Mouse (Mus musculus) hindbrain, postnatal 0 days (tissue): ENCODE data around the gene Rnf43. TPM values are rescaled to one million over a fixed set of nuclear protein-coding genes. Genes with fewer than 3 reads are reported as not detected.

ENCODE experiments used
- ATAC-seq: fragments of 200-750 bp; cut with Nextera tagmentation; 2 replicates; pipeline ENCODE4 v1.8.0; 2017; ENCODE audit warnings: mild to moderate bottlenecking, moderate TSS enrichment, moderate library complexity
- DNase-seq: peaks from one replicate; pipeline ENCODE4 v3.0.0-alpha.2; 2015; ENCODE audit warnings: low spot score
- H3K27ac ChIP-seq: fragments of 300-500 bp; sonication (generic); 2 replicates; pipeline ENCODE4 v1.5.1; 2014; ENCODE audit warnings: mild to moderate bottlenecking
- H3K27me3 ChIP-seq: fragments of 300-500 bp; sonication (generic); 2 replicates; pipeline ENCODE4 v1.6.1; 2014; ENCODE audit warnings: low read length, mixed read lengths; ENCODE audit not compliant: insufficient read depth
- H3K36me3 ChIP-seq: fragments of 300-500 bp; sonication (generic); 2 replicates; pipeline ENCODE4 v1.6.1; 2014; ENCODE audit warnings: low read length, mixed read lengths; ENCODE audit not compliant: insufficient read depth
- H3K4me1 ChIP-seq: fragments of 300-500 bp; sonication (generic); 2 replicates; pipeline ENCODE4 v1.6.1; 2014; ENCODE audit warnings: antibody characterized with exemption, low read length, mixed read lengths; ENCODE audit not compliant: insufficient read depth
- H3K4me2 ChIP-seq: fragments of 300-500 bp; sonication (generic); 2 replicates; pipeline ENCODE4 v1.6.1; 2014; ENCODE audit warnings: low read depth, mild to moderate bottlenecking, low read length, moderate library complexity, mixed read lengths
- H3K4me3 ChIP-seq: fragments of 300-500 bp; sonication (generic); 2 replicates; pipeline ENCODE4 v1.5.1; 2014; ENCODE audit warnings: low read length
- H3K9ac ChIP-seq: fragments of 300-500 bp; sonication (generic); replicated peaks from 2 replicates; pipeline ENCODE4 v1.6.1; 2014; ENCODE audit warnings: mild to moderate bottlenecking, low read length, moderate library complexity, mixed read lengths
- H3K9me3 ChIP-seq: fragments of 300-500 bp; sonication (generic); 2 replicates; pipeline ENCODE4 v1.6.1; 2016; ENCODE audit warnings: low read length, mixed read lengths
- CTCF ChIP-seq: IDR thresholded peaks from 2 replicates; pipeline ENCODE4 v1.5.1; 2016; ENCODE audit warnings: antibody characterized with exemption, control low read depth, low read depth
- WGBS: fragments of 180-500 bp; shearing (Covaris S2); extraction: QIAGEN DNeasy Blood & Tissue Kit; methylation state at CpG from one replicate; pipeline ENCODE4 v1.1.7; 2014; 5-methylcytosine and 5-hydroxymethylcytosine counted together
- polyA plus RNA-seq: library from polyadenylated mRNA; unstranded; fragments of >200 nt; fragmentation: Nextera tagmentation; extraction: Ambion mirVana; gene quantifications from 2 replicates; pipeline ENCODE4 v1.2.1, GENCODE M21; 2015
- total RNA-seq: library from RNA; depleted of rRNA; stranded (reverse); fragments of >200 nt; gene quantifications from 2 replicates; pipeline ENCODE4 v1.2.3, GENCODE M21; 2014

Rnf43 gene
- total and polyA plus RNA-seq, 2 experiments from 2014 or later = 0.85 to 10.7 TPM

DNA sequence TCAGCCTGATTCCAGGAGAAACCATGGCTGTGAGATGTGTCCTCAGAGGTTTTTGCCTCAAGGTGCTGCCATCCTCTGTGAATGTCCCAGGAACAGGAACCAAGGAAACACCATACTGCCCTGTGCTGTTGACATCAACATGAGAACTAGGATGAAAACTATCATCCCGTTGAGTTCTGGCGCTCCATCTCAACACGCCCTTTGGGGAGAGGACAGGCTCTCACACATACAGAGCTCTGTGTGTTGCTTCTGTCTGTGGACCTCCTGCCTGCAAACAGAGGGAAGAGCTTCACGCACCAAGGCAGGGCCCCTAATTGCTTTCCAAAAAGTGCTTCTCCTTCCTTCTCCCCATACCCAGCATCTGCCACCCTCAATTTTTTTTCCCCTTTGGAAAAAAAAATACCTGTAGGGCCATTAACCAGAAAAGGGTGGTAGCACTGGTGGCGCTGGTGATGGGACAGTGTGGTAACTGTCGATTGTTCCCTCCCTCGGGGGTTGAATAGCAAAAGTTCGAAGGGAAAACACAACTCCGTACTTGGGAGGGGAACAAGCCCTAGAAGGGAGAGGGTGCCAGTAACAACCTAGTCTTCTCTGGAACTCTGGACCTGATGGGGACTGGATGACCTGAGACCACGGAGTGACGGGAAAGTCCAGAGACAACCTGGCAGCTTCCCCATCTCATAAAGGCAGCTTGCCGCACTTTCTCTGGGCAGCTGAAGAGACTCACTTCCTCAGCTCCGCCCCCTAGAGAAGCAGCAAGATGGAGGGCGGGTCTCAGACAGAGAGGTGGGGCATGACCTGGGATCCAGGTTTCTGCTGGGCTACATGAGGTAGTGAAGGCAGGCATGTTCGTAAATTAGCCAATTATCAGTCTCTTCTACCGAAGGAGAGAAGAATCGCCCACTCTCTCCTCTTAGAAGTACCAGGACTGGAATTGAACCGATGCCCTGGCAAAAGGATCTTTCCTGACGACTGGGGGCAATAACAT is 85.9 kb downstream of the Rnf43 start:
- no peak overlapping the region for H3K4me2 ChIP-seq
- no peaks in the 10 kb centered on the region for H3K4me1 ChIP-seq
- no peak overlapping the region for H3K9ac ChIP-seq
- no peak overlapping the region for H3K4me3 ChIP-seq
- H3K36me3 ChIP-seq = peaks cover 13% of the 10 kb centered on the region
- no peak overlapping the region for H3K27ac ChIP-seq
- WGBS = 47% methylated on average over 19 of the region's 19 CpGs
- ATAC-seq (no peak), DNase-seq (no peak)
- TF ChIP-seq CTCF = no peak
- H3K27me3 ChIP-seq = no peaks in the 10 kb centered on the region
- no peaks in the 10 kb centered on the region for H3K9me3 ChIP-seq

DNA sequence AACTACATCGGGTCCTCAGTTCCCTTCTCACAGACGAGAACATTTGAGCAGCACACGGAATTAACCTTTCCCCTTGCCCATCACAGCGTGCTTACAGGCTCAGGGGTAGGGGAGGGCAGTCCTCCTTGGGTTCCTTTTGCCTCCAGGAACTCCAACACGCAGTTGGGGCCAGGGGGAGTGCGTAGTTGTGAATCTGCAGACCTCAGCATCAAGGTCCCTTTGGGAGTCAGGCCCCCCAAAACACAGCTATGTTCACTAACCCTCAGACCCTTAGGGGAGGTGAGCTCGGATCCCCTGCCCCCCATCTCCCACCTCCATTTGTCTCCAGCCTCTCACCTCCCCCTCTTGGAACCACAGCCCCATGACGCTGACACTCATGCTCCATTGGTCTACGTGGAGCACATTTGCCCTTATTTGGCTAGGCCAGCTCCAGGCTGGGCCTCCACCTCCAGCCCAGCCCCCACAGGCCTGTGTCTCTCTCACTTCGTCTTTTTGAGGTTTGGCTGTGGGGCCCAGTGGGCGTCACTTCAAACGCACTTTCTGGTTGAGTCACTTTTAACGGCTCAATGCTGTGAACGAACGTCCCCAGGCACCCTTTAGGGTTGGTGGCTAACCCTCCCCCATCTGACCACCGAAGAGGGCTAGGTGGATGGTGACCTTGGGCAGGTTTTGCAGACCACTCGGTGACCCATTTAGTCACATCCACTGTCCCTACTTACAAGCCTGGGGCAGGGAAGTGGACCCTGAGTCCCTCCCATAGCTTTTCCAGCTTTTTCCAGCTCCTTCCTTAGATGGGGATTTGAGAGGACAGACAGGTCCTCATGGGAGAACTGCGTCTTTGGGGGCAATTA is 86.9 kb downstream of the Rnf43 start:
- TF ChIP-seq CTCF = no peak
- Histone ChIP-seq H3K27ac (no peak overlapping the region), H3K4me1 (no peaks in the 10 kb centered on the region), H3K9me3 (no peaks in the 10 kb centered on the region), H3K4me3 (no peak overlapping the region), H3K9ac (no peak overlapping the region), H3K36me3 (peaks cover 6% of the 10 kb centered on the region), H3K27me3 (no peaks in the 10 kb centered on the region), H3K4me2 (no peak overlapping the region)
- WGBS = 55% methylated on average over 18 of the region's 18 CpGs
- ATAC-seq (no peak), DNase-seq (no peak)

DNA sequence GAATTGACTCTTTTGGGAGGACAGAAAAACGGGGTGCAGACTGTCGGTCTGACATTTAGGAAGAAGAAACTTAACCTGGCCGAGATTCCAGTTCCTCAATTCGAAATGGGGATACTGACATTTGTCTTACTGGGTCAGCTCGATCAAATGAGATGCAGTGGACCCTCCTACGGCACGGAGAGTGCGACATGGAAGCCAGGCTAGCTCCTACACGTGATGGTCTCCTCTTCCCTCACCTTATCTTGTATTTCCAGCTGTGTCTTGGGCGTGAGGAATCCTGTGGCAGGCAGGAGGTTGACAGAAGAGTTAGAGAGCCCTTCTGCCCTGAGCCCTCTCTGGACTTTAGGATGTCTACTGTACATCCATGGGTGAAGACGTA is 87.5 kb downstream of the Rnf43 start:
- Histone ChIP-seq H3K27ac (no peak overlapping the region), H3K4me3 (no peak overlapping the region), H3K27me3 (no peaks in the 10 kb centered on the region), H3K9me3 (no peaks in the 10 kb centered on the region), H3K36me3 (0 out of 2 replicates have a peak, but pooled peaks cover under 1% of the 10 kb centered on the region), H3K9ac (no peak overlapping the region), H3K4me1 (no peaks in the 10 kb centered on the region), H3K4me2 (no peak overlapping the region)
- no peak for TF ChIP-seq CTCF
- DNase-seq (no peak), ATAC-seq (no peak)
- 81% methylated on average over 11 of the region's 11 CpGs for WGBS

DNA sequence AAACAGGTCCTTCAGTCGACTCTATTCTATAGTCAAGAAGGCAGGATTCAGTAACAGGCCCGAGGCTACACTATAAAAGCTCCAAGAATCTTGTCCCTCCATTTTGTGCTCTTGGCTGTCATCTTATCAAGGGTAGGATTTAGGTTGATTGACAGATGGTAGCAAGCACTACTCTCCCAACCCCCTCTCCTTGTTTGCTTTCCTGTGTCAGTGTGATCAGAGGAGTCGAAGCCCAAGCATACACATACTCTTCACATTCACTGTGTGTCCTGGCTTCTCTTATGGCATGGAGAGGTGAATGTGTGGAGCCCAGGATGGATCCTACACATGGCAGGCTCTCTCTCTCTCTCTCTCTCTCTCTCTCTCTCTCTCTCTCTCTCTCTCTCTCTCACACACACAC is 88.0 kb downstream of the Rnf43 start:
- Histone ChIP-seq H3K9ac (no peak overlapping the region), H3K4me2 (no peak overlapping the region), H3K9me3 (no peaks in the 10 kb centered on the region), H3K36me3 (no peaks in the 10 kb centered on the region), H3K27me3 (no peaks in the 10 kb centered on the region), H3K4me3 (no peak overlapping the region), H3K4me1 (no peaks in the 10 kb centered on the region), H3K27ac (no peak overlapping the region)
- ATAC-seq (no peak), DNase-seq (no peak)
- WGBS = 80% methylated on average over 3 of the region's 3 CpGs
- TF ChIP-seq CTCF = no peak

DNA sequence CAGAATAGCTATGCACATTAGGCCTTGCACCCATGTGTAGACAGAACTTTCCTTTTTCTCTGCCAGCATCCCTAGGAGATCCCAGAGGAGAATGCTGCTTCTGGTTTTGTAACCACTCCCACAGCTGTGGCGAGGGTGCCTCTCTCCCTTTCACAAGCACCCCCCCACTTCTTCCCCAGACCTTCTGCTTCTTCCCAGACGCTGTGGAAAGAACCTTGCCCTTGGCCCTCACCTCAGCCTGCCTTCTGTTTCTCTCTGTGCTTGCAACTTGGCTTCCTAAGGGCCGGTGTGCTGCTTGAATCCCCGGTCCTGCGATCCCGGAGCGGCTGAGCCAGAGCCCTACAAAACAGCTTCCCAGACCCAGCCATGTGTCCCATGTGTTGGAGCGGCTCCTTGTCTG is 88.5 kb downstream of the Rnf43 start:
- no peak for TF ChIP-seq CTCF
- DNase-seq = no peak
- no peak overlapping the region for H3K4me3 ChIP-seq

DNA sequence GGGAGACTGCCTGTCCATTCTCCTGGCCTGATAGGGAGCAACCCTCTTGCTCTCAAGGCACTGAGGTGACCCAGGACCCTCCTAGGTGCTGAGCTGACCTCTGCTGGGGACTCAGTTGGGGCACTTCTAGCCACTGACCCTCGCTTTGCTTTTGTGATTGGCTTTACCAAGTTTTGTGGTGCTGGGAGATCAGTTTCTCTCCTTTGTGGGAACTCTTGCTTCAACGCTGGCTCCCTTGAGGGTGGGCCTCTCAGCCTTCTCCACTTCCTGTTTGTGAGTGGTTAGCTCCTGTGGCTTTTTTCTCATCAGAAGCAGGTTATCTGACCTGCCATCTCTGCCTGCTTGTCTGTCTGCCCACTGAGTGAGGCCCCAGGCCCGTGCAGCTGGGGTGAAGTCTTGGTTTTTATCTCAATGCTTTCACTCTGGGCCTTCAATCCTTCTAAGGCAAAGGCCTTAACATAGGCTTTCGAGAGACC is 89.0 kb downstream of the Rnf43 start:
- no peaks in the 10 kb centered on the region for H3K36me3 ChIP-seq
- 74% methylated on average over 4 of the region's 4 CpGs for WGBS
- H3K27me3 ChIP-seq = no peaks in the 10 kb centered on the region
- no peaks in the 10 kb centered on the region for H3K9me3 ChIP-seq
- DNase-seq = no peak
- no peak overlapping the region for H3K4me2 ChIP-seq
- no peak overlapping the region for H3K4me3 ChIP-seq
- ATAC-seq = no peak
- H3K27ac ChIP-seq = no peak overlapping the region
- no peak overlapping the region for H3K9ac ChIP-seq
- TF ChIP-seq CTCF = no peak
- no peaks in the 10 kb centered on the region for H3K4me1 ChIP-seq

More for the DNA sequence above, 88.5 kb downstream of the Rnf43 start:
- no peak overlapping the region for H3K27ac ChIP-seq
- no peak for ATAC-seq
- H3K4me1 ChIP-seq = no peaks in the 10 kb centered on the region
- no peaks in the 10 kb centered on the region for H3K36me3 ChIP-seq
- no peak overlapping the region for H3K4me2 ChIP-seq
- no peaks in the 10 kb centered on the region for H3K27me3 ChIP-seq
- no peak overlapping the region for H3K9ac ChIP-seq
- WGBS = 81% methylated on average over 8 of the region's 8 CpGs
- no peaks in the 10 kb centered on the region for H3K9me3 ChIP-seq
